Mouse (Mus musculus) forebrain, embryonic 12.5 days (tissue): Measurements from ENCODE around the gene Src. TPM values are rescaled to one million over a fixed set of nuclear protein-coding genes. Genes with fewer than 3 reads are reported as not detected.
"Not testable (repeated sequence)": the region's sequence is repeated elsewhere in the genome, so short reads cannot be mapped to it uniquely, and the experiment has no call there.

ENCODE experiments used
- ATAC-seq: fragments of 200-750 bp; cut with Nextera tagmentation; 2 replicates; pipeline ENCODE4 v1.8.0; 2017; ENCODE audit warnings: moderate TSS enrichment; ENCODE audit not compliant: low FRiP score
- H3K27ac ChIP-seq: fragments of 300-500 bp; sonication (generic); 2 replicates; pipeline ENCODE4 v1.5.1; 2016; ENCODE audit warnings: mild to moderate bottlenecking
- H3K27me3 ChIP-seq: fragments of 300-500 bp; sonication (generic); 2 replicates; pipeline ENCODE4 v1.6.1; 2016; ENCODE audit warnings: mild to moderate bottlenecking
- H3K36me3 ChIP-seq: fragments of 300-500 bp; sonication (generic); replicated peaks from 2 replicates; pipeline ENCODE4 v1.6.1; 2016; ENCODE audit warnings: mild to moderate bottlenecking
- H3K4me1 ChIP-seq: fragments of 300-500 bp; sonication (generic); 2 replicates; pipeline ENCODE4 v1.6.1; 2016
- H3K4me2 ChIP-seq: fragments of 300-500 bp; sonication (generic); 2 replicates; pipeline ENCODE4 v1.6.1; 2016; ENCODE audit warnings: mild to moderate bottlenecking, moderate library complexity
- H3K4me3 ChIP-seq: fragments of 300-500 bp; sonication (generic); replicated peaks from 2 replicates; pipeline ENCODE4 v1.5.1; 2016; ENCODE audit warnings: mild to moderate bottlenecking
- H3K9ac ChIP-seq: fragments of 300-500 bp; sonication (generic); 2 replicates; pipeline ENCODE4 v1.6.1; 2016; ENCODE audit warnings: mild to moderate bottlenecking
- H3K9me3 ChIP-seq: fragments of 300-500 bp; sonication (generic); 2 replicates; pipeline ENCODE4 v1.6.1; 2016
- WGBS: fragments of 180-500 bp; shearing (Covaris S2); methylation state at CpG from one replicate; pipeline ENCODE4 v1.1.7; 2016; 5-methylcytosine and 5-hydroxymethylcytosine counted together
- polyA plus RNA-seq: library from polyadenylated mRNA; unstranded; fragments of >200 nt; fragmentation: Nextera tagmentation; extraction: Ambion mirVana; gene quantifications from 2 replicates; pipeline ENCODE4 v1.2.1, GENCODE M21; 2016

Gene Src
- polyA plus RNA-seq, 1 experiment from 2014 or later, result 35.1 TPM

DNA sequence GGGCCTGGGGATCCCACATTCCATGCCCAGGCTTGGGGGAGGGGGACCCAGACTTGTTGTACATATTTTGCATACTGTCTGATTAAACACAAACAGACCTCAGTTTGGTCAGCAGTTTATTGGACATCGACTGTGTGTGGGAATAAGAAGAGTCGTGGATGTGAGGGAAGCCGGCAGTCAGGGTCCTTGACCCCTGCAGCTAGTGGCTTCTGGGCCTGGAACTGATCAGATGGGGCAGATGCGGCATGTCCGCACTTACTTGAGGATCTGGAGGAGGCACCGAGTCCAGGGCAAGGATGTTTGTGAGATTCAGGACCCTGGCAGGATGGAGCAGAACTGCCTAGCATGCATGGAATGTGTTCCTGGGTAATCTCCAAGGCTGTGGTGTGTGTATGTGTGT, 53.5 kb downstream of the Src start:
- peak overlapping the region; percentile 33; the same call in 1 of the 2 replicates for H3K9ac ChIP-seq
- peaks cover 53% of the 10 kb centered on the region for H3K36me3 ChIP-seq
- H3K4me3 ChIP-seq, result no peak overlapping the region
- H3K9me3 ChIP-seq, result no peaks in the 10 kb centered on the region
- peak overlapping the region; percentile 99 for H3K27ac ChIP-seq
- ATAC-seq, result no peak
- no peak overlapping the region for H3K4me2 ChIP-seq
- no peaks in the 10 kb centered on the region for H3K27me3 ChIP-seq
- peaks cover 68% of the 10 kb centered on the region for H3K4me1 ChIP-seq
- 72% methylated on average over 6 of the region's 6 CpGs for WGBS

DNA sequence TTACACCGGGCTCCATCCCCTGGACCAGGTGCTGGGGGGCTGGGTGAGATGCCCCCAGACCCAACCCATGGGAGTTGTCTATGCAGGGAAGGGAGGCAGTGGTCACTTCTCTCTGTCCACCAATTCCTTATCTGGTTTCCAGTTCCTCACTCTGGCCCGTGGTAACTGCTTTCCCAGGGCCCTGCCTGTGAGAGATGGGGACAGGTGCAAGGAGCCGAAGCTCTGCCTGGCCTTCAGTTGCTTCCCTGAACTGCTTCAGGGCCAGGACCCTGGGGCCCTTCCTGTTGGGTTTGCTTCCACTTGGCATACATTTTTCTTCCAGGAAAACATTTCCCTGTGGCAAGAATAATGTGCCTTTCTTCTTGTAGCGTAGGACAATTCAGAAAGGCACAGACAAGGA, 54.2 kb downstream of the Src start:
- 70% methylated on average over 4 of the region's 4 CpGs for WGBS
- no peak overlapping the region for H3K4me3 ChIP-seq
- H3K27ac ChIP-seq, result peak overlapping the region; percentile 99
- H3K9ac ChIP-seq, result peak overlapping the region; percentile 33
- no peak overlapping the region for H3K4me2 ChIP-seq
- ATAC-seq, result no peak
- no peaks in the 10 kb centered on the region for H3K27me3 ChIP-seq
- no peaks in the 10 kb centered on the region for H3K9me3 ChIP-seq
- H3K4me1 ChIP-seq, result peaks cover 69% of the 10 kb centered on the region
- peaks cover 46% of the 10 kb centered on the region for H3K36me3 ChIP-seq

DNA sequence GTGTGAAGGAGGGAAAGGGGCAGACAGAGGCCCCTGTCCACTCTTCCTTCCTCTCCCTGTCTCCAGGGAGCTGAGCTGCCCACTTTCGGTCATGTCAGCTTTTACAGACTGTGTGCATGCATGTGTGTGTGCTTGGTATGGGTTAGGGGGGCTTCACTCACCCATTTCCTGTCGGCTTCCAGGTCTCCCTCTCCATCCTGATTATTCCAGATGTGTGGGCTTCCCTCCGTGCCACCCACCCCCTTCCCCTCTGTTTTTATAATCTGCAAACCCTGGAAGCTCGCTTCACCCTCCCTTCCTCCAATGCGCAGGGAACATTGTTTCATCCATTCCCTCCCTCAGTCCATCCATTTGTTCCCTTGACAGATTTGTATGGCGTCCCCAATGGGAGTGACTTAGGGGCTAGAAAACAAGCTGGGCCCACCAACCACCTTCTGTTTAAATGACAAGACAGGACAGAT, 56.1 kb downstream of the Src start:
- no peak for ATAC-seq
- no peaks in the 10 kb centered on the region for H3K27me3 ChIP-seq
- 19% methylated on average over 6 of the region's 6 CpGs for WGBS

DNA sequence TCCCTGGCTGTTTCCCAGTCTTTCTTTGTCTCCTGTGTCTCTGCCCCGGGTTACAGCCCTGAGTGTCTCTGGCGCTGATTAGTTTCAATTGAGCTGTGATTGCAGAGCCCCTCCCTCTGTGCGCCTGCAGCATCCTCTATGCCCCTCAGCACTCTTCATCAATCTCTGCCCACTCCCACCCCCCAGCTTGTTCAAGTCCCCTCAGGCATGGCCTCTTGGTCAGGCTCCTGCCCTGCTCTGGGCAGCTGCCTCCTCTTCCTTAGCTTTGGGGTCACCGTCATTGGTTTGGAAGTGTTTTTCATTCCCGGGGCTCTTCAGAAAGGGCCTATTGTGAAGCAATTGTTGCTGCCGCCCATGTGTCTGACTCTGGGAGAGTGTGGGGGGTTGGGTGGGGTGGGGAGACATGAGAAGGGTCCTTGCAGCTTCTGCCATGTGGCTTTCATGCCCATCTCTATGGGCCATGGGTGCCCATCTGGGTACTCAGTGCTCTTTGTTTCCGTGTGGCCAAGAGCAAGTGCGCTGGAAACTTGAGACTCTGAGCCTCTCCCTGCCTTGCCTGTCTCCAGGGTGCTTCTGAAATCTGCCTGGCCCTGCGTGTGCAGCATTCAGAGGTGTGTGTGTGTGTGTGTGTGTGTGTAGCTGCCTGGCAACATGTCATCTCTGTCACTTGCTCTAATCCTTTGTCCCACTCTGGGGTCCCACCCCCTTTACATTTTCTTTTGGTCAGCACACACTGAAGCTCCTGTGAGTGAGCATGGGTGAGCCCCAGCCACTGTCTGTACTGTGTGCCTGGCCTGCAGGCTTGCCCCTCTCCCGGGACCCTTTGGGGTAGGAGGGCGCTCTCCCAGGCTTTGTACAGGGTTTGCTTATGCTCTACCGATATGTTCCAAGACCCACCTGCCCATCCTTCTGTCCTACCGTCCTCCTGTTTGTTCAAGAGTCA, 57.5 kb downstream of the Src start:
- H3K9me3 ChIP-seq, result no peaks in the 10 kb centered on the region
- 11% methylated on average over 13 of the region's 13 CpGs for WGBS
- peak; percentile 73 for ATAC-seq
- peaks cover 96% of the 10 kb centered on the region for H3K4me1 ChIP-seq
- peaks cover 13% of the 10 kb centered on the region for H3K36me3 ChIP-seq
- H3K27me3 ChIP-seq, result no peaks in the 10 kb centered on the region
- H3K27ac ChIP-seq, result peak overlapping the region; percentile 99
- H3K4me3 ChIP-seq, result no peak overlapping the region
- H3K4me2 ChIP-seq, result peak overlapping the region; percentile 36; the same call in 1 of the 2 replicates
- H3K9ac ChIP-seq, result peak overlapping the region; percentile 55

More for the DNA sequence above, 56.1 kb downstream of the Src start:
- no peak overlapping the region for H3K4me3 ChIP-seq
- peak overlapping the region; percentile 99 for H3K27ac ChIP-seq
- no peaks in the 10 kb centered on the region for H3K9me3 ChIP-seq
- H3K9ac ChIP-seq, result peak overlapping the region; percentile 55
- no peak overlapping the region for H3K4me2 ChIP-seq
- H3K36me3 ChIP-seq, result peaks cover 27% of the 10 kb centered on the region
- H3K4me1 ChIP-seq, result peaks cover 87% of the 10 kb centered on the region

DNA sequence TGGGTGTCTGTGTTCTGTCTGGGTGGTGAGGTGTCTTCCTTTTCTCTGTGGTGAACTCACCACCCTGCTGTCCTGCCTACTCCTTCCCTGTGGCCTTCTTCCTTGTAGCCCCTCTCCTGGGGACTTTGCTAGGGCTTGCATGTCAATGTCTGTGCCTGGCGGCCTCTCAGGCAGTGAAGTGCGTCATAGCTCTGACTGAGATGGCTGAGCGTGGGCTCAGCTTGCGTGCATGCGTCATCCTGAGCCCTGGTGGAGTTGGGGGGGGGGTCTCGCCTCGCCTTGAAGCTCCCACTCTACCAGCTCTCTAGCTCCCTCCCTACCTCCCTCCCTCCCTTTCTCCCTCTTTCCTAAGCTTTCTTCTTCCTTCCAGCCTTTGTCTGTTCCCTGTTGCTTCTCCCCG, 60.4 kb downstream of the Src start:
- no peak overlapping the region for H3K4me2 ChIP-seq
- H3K4me3 ChIP-seq, result no peak overlapping the region
- no peak overlapping the region for H3K9ac ChIP-seq
- H3K36me3 ChIP-seq, result no peaks in the 10 kb centered on the region
- no peaks in the 10 kb centered on the region for H3K27me3 ChIP-seq
- 62% methylated on average over 8 of the region's 8 CpGs for WGBS
- H3K9me3 ChIP-seq, result no peaks in the 10 kb centered on the region
- H3K27ac ChIP-seq, result 0 out of 2 replicates have a peak overlapping the region, but pooled peaks have one; percentile 26
- no peak for ATAC-seq
- peaks cover 95% of the 10 kb centered on the region for H3K4me1 ChIP-seq

DNA sequence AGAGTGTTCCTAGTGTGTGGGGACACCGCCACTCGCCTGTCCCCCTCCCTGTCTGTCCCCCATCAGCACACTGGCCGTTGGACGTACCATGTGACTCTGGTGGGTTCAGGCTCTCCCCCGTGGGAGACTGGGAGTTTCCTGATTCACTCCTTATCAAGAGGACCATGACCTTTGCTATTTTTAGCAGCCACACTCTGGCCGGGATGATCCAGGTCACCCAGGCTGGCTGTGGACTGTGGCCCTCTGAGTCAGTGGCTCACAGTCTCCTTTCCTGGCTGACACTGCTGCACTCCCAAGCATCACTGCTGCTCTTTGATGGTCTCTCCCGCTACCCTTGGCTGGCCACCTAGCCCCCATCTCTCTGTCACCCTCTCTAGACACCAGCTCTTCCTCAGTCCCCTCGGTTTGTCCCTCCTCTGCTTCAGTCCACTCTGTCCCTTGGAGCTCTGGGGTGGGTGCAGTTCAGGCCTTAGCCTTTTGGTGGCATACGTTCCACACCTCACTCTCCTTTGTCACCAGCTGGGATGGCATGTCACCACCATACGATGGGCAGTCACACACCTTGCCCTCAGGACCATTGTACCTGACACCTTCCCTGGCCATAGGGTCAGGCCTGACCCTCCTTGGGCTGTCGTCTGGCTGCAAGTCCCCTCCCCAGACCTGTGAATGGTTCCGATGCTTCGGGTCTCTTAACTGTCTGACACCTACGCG, 61.8 kb downstream of the Src start:
- Histone ChIP-seq H3K4me1 (peaks cover 84% of the 10 kb centered on the region), H3K4me2 (no peak overlapping the region), H3K36me3 (no peaks in the 10 kb centered on the region), H3K27ac (peak overlapping the region; percentile 81; the same call in 1 of the 2 replicates), H3K4me3 (no peak overlapping the region), H3K9ac (0 out of 2 replicates have a peak overlapping the region, but pooled peaks have one; percentile 5), H3K9me3 (no peaks in the 10 kb centered on the region), H3K27me3 (no peaks in the 10 kb centered on the region)
- no peak for ATAC-seq
- 57% methylated on average over 15 of the region's 15 CpGs for WGBS

DNA sequence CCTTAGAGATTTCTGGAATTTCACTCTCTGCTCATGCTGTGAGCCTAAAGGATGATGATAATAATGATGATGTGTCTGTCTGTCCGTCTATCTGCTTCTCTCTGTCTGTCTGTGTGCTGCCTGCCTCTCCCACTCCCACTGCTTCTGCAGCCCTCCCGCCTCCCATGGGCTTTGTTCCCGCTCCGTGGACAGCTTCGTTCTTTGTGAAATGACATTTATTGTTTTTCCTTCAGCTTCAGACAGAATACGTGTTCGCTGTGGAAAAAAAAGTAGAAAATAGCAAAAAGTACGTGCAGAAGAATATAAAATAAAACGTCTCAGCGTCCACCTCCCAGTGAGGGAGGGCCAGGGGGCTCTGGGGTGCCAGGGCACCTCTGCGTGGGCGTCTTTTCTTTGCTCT, 64.5 kb downstream of the Src start:
- 17% methylated on average over 12 of the region's 12 CpGs for WGBS
- no peaks in the 10 kb centered on the region for H3K27me3 ChIP-seq

DNA sequence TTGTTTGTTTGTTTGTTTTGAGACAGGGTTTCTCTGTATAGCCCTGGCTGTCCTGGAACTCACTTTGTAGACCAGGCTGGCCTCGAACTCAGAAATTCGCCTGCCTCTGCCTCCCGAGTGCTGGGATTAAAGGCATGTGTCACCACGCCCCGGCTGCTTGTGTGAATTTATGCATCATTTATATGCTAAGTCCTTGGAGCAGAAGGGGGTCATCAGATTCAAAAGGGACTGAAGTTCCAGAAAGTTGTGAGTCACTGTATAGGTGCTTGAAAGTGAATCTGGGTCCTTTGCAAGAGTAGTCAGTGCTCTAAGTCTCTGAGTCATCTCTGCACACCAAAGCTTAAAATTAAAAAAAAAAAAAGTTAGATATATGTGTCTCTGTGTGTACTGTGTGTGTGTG, 68.3 kb downstream of the Src start:
- H3K4me3 ChIP-seq, H3K4me2 ChIP-seq, H3K36me3 ChIP-seq, H3K9me3 ChIP-seq, ATAC-seq, H3K27me3 ChIP-seq, H3K9ac ChIP-seq: not testable (repeated sequence)
- Histone ChIP-seq H3K4me1 (peaks cover 52% of the 10 kb centered on the region), H3K27ac (peak overlapping the region; percentile 94)
- 65% methylated on average over 5 of the region's 5 CpGs for WGBS

More for the DNA sequence above, 64.5 kb downstream of the Src start:
- Histone ChIP-seq H3K4me3 (no peak overlapping the region), H3K9me3 (no peaks in the 10 kb centered on the region), H3K36me3 (no peaks in the 10 kb centered on the region), H3K4me1 (peaks cover 77% of the 10 kb centered on the region), H3K4me2 (0 out of 2 replicates have a peak overlapping the region, but pooled peaks have one; percentile 0), H3K9ac (peak overlapping the region; percentile 44), H3K27ac (peak overlapping the region; percentile 81)
- no peak for ATAC-seq

DNA sequence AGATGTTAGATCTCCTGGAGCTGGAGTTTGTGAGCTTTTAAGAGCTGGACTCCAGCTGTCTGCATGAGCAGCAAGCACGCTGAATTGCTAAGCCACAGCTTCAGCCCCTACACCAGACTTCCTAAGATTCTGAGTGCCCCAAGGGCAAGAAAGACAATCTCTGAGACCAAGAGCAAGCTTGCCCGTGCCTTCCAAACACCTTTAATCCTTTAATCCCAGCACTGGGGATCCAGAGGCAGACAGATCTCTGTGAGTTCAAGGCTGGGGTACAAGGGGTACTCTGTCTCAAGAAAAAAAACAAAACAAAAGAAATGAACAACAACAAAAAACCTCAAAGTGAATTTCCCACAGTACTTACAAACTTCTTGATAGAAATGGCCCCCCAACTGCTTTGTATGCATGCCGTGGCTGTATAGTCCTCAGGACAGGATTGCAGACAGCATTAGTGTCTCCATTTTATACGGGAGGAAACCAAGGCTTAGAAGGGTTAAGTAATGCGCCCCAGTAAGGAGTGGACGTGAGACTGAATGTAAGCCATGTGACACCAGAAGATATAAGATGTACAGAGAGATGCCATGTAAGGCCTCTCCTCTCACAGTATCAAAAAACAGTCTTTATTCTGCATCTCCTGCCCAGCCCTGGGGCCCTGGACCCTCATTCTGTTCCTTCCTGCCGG, 68.9 kb downstream of the Src start:
- ATAC-seq, result peak; percentile 37; the same call in 1 of the 2 replicates
- 13% methylated on average over 7 of the region's 7 CpGs for WGBS
- no peaks in the 10 kb centered on the region for H3K27me3 ChIP-seq
- peaks cover 47% of the 10 kb centered on the region for H3K4me1 ChIP-seq
- peak overlapping the region; percentile 94 for H3K27ac ChIP-seq
- H3K36me3 ChIP-seq, result no peaks in the 10 kb centered on the region
- no peak overlapping the region for H3K4me3 ChIP-seq
- peak overlapping the region; percentile 8; the same call in 1 of the 2 replicates for H3K9ac ChIP-seq
- peak overlapping the region; percentile 19 for H3K4me2 ChIP-seq
- no peaks in the 10 kb centered on the region for H3K9me3 ChIP-seq

DNA sequence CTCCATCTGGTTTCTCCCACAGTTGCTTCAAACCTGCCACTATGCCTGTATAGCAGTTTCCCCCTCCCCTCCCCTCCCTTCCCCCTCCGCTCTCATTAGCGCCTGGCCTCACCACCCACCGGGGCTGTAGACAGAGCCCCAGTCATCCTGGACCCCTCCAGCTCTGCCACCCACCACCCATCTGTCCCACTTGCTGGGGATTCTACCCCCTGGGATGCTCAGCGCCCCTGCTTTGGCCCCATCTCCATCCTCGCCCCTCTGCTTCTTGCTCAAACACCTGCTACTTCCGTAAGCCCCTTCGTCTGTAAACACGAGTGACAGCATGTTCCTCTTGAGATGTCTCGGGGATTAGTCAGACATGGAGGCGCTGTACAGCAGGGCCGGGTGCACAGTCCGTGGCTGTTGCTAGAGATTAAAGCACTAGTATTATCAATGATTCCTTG, 69.5 kb downstream of the Src start:
- ATAC-seq, result peak; percentile 82
- peaks cover 40% of the 10 kb centered on the region for H3K4me1 ChIP-seq
- H3K27me3 ChIP-seq, result no peaks in the 10 kb centered on the region
- H3K27ac ChIP-seq, result peak overlapping the region; percentile 94
- H3K4me3 ChIP-seq, result no peak overlapping the region
- 8% methylated on average over 12 of the region's 12 CpGs for WGBS
- peak overlapping the region; percentile 8; the same call in 1 of the 2 replicates for H3K9ac ChIP-seq
- H3K36me3 ChIP-seq, result no peaks in the 10 kb centered on the region
- no peaks in the 10 kb centered on the region for H3K9me3 ChIP-seq
- peak overlapping the region; percentile 19 for H3K4me2 ChIP-seq

DNA sequence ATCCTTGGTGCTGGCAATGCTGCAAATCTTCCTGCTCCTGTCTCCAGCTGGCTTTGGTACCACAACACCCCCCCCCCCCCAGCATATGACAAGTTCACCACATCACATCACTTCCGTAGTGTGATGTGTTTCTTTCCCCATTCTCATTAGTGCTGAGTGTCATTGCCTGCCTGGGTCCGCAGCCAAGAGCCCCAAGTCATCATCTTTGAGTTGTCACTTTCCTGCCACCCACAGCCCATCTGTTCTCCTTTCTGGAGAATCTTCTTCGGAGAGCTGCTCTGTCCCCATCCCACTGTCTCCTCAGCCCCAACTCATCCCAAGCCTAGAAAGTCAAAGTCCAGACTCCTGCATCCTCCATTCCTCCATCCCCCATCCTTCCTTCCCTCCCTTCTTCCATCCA, 75.0 kb downstream of the Src start:
- 89% methylated on average over 3 of the region's 3 CpGs for WGBS
- H3K36me3 ChIP-seq, result no peaks in the 10 kb centered on the region
- peaks cover 25% of the 10 kb centered on the region for H3K4me1 ChIP-seq
- no peak overlapping the region for H3K9ac ChIP-seq
- no peak overlapping the region for H3K4me2 ChIP-seq
- H3K4me3 ChIP-seq, result no peak overlapping the region
- H3K27ac ChIP-seq, result no peak overlapping the region
- no peaks in the 10 kb centered on the region for H3K9me3 ChIP-seq
- H3K27me3 ChIP-seq, result no peaks in the 10 kb centered on the region
- no peak for ATAC-seq
